26 mouse cellular contexts compared by ENCODE assay signal in the genomic region with DNA sequence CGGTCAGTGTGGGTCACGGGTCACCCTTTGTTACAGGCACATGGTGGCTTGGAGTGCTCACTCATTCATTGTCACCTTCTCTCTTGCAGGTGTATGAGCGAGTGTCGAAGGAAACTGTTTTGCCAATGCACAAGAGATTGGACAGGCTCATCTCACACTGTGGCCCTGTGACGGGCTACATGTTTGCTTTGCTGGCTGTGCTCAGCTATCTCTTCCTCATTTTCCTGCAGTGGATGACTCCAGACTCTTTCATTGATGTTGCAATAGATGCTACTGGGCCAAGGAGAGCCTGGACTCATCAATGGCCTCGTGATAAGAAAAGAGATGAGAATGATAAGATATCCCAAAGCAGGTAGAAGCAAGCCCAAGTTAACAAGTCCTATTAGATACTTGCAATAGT. TPM values are rescaled to one million over a fixed set of nuclear protein-coding genes. Genes with fewer than 3 reads are reported as not detected.
A peak's percentile ranks its signal among the peaks of the same experiment; 100 is the strongest.
DNase-seq lines count a peak whose midpoint lies in the region; ATAC-seq and TF ChIP-seq lines count a peak whose summit lies in the region.
"Had no signal": no experiment of that assay in that cellular context is flagged by ENCODE, and none has a peak within 500 bp of the region (broad histone marks: within the 10 kb centered on the region; RNA-seq: fewer than 3 reads in every experiment).

No protein-coding gene starts in this region.

- WGBS in kidney, adult 2 months, result 80% methylated on average over 6 of the region's 6 CpGs

- H3K4me3 ChIP-seq in kidney, adult 2 months (ENCODE audit: insufficient read depth, low read depth, low read length), result no peak overlapping the region
- H3K4me3 ChIP-seq: embryonic facial prominence, embryonic 15.5 days; erythroblast, embryonic 14.5 days; forebrain, embryonic 10.5 days; gastrocnemius, adult 2 months; heart, embryonic 13.5 days; hindbrain, embryonic 12.5 days had no signal

- peaks cover 12% of the 10 kb centered on the region; the same call in 1 of the 2 replicates for H3K4me1 ChIP-seq in kidney, adult 2 months (ENCODE audit: control insufficient read depth, insufficient read depth, low read length)
- H3K4me1 ChIP-seq: embryonic facial prominence, embryonic 15.5 days; forebrain, embryonic 10.5 days; heart, embryonic 13.5 days; hindbrain, embryonic 12.5 days had no signal

- TF ChIP-seq POLR2A in kidney, adult 2 months (IDR thresholded peaks at IDR 0.05; ENCODE audit: low read depth, low read length), result no peak

- no peak for DNase-seq in kidney, adult 2 months
- DNase-seq in kidney, adult 9 months, result no peak
- no peak for DNase-seq in lung, postnatal 25 days (ENCODE audit: low spot score)
- DNase-seq in right cerebral cortex, postnatal 10 days (ENCODE audit: low spot score in 2 of 2), result no peak
- no peak for DNase-seq in adipocyte (ENCODE audit: low spot score)
- DNase-seq: adrenal gland, postnatal 10 days; cerebellum, adult 11-12 months; cerebellum, adult 9-10 months; cerebellum, postnatal 36 days; gastrocnemius, adult 2 months; gastrocnemius, postnatal 25 days; heart, adult 11 months; heart, postnatal 36 days had no signal

- ATAC-seq in granulocyte monocyte progenitor cell, adult 5-6 weeks (replicated peaks; ENCODE audit: poor library complexity, severe bottlenecking), result peak; percentile 75
- peak; percentile 78 for ATAC-seq in megakaryocyte, adult 5-6 weeks (ENCODE audit: poor library complexity, severe bottlenecking)
- ATAC-seq: activated CD4-positive, CD25-positive, alpha-beta regulatory T cell, adult 4 months; forebrain, embryonic 14.5 days; hindbrain, embryonic 16.5 days; Patski had no signal

- no peaks in the 10 kb centered on the region; the same call in 1 of the 2 replicates for H3K36me3 ChIP-seq in kidney, adult 2 months (ENCODE audit: control insufficient read depth, insufficient read depth, low read length)

- no peak for TF ChIP-seq CTCF in kidney, adult 2 months (conservative IDR thresholded peaks at IDR 0.05; ENCODE audit: insufficient read depth, insufficient read length, low read depth, low read length)

- no peaks in the 10 kb centered on the region for H3K27me3 ChIP-seq in kidney, adult 2 months (replicated peaks; ENCODE audit: control insufficient read depth, insufficient read depth, low read length)
- H3K27me3 ChIP-seq: CH12.LX; embryonic facial prominence, embryonic 15.5 days; heart, embryonic 13.5 days; hindbrain, embryonic 12.5 days had no signal

- peak overlapping the region; percentile 27; the same call in 1 of the 2 replicates for H3K27ac ChIP-seq in kidney, adult 2 months (ENCODE audit: insufficient read depth, low read depth, low read length)
- H3K27ac ChIP-seq: embryonic facial prominence, embryonic 15.5 days; forebrain, embryonic 10.5 days; gastrocnemius, adult 2 months; heart, embryonic 13.5 days; hindbrain, embryonic 12.5 days had no signal

RNA-seq across cellular contexts. Expression of a gene that starts 5.3 kb away (rescaled TPM):
- polyA plus RNA-seq in kidney, adult 2 months (2012; rRNA removed), result 0.87 and 1.9 TPM in 2 replicates
- not detected in 2 replicates for total RNA-seq in granulocyte monocyte progenitor cell, adult 5-6 weeks (2014; fragmentation: Nextera tagmentation)
- total RNA-seq in granulocyte monocyte progenitor cell, adult 5-6 weeks (2017), result 0.72 TPM in 1 of 2 replicates, not detected in the other
- total RNA-seq in megakaryocyte, adult 5-6 weeks (2015), result not detected in 2 replicates
- total RNA-seq in megakaryocyte, adult 5-6 weeks (2017), result not detected in 2 replicates
- total RNA-seq: CH12.LX had no signal
- polyA plus RNA-seq: activated CD4-positive, CD25-positive, alpha-beta regulatory T cell, adult 4 months; embryonic facial prominence, embryonic 11.5 days; embryonic facial prominence, embryonic 15.5 days; erythroblast, embryonic 14.5 days; forebrain, embryonic 10.5 days; forebrain, embryonic 14.5 days; hindbrain, embryonic 12.5 days; hindbrain, embryonic 16.5 days; Patski had no signal

RNA-seq across cellular contexts. Expression of a gene that starts 12.0 kb away (rescaled TPM):
- polyA plus RNA-seq in kidney, adult 2 months (2012; rRNA removed), result 3.2 and 3.8 TPM in 2 replicates
- total RNA-seq in granulocyte monocyte progenitor cell, adult 5-6 weeks (2014; fragmentation: Nextera tagmentation), result 22.1 and 22.2 TPM in 2 replicates
- 15.0 and 19.9 TPM in 2 replicates for total RNA-seq in granulocyte monocyte progenitor cell, adult 5-6 weeks (2017)
- total RNA-seq in megakaryocyte, adult 5-6 weeks (2015), result 6.6 and 7.2 TPM in 2 replicates
- 9.4 and 9.9 TPM in 2 replicates for total RNA-seq in megakaryocyte, adult 5-6 weeks (2017)

RNA-seq across cellular contexts. Expression of a gene that starts 58.4 kb away (rescaled TPM):
- polyA plus RNA-seq in kidney, adult 2 months (2012; rRNA removed), result 5.8 and 6.0 TPM in 2 replicates
- not detected in 2 replicates for total RNA-seq in granulocyte monocyte progenitor cell, adult 5-6 weeks (2014; fragmentation: Nextera tagmentation)
- not detected in 2 replicates for total RNA-seq in granulocyte monocyte progenitor cell, adult 5-6 weeks (2017)
- total RNA-seq in megakaryocyte, adult 5-6 weeks (2015), result 0.16 TPM in 1 of 2 replicates, not detected in the other
- total RNA-seq in megakaryocyte, adult 5-6 weeks (2017), result not detected in 2 replicates
- total RNA-seq: CH12.LX had no signal
- polyA plus RNA-seq: activated CD4-positive, CD25-positive, alpha-beta regulatory T cell, adult 4 months; erythroblast, embryonic 14.5 days had no signal
